Mouse (Mus musculus): Measurements from ENCODE around the gene Cep112.

- TF ChIP-seq POLR2A (IDR thresholded peaks at IDR 0.05; ENCODE audit: low read depth, low read length) (no peak), CTCF (conservative IDR thresholded peaks at IDR 0.05; ENCODE audit: insufficient read depth, insufficient read length, low read depth, low read length) (no peak)
Measured at GRCm38 (mm10) chr11:108770064-108770463, 345.1 kb downstream of the Cep112 start.

All from kidney, adult 2 months (tissue).